ENCODE assay signal across 7 mouse cellular contexts in genomic region chr2:125470553-125471295, GRCm38 (mm10). TPM values are rescaled to one million over a fixed set of nuclear protein-coding genes. Genes with fewer than 3 reads are reported as not detected.
DNase-seq lines count a peak whose midpoint lies in the region; ATAC-seq and TF ChIP-seq lines count a peak whose summit lies in the region.

No protein-coding gene starts in this region.

- no peak for TF ChIP-seq POLR2A in liver, adult 2 months (IDR thresholded peaks at IDR 0.05; ENCODE audit: extremely low read depth, insufficient read depth, low read length)

- 45% methylated on average over 8 of the region's 8 CpGs for WGBS in liver, adult 2 months
- 59% methylated on average over 8 of the region's 8 CpGs for WGBS in embryonic facial prominence, embryonic 11.5 days
- WGBS in heart, embryonic 12.5 days = 42% methylated on average over 8 of the region's 8 CpGs
- WGBS in limb, embryonic 15.5 days = 38% methylated on average over 8 of the region's 8 CpGs

- no peak for ATAC-seq in embryonic facial prominence, embryonic 11.5 days (replicated peaks; ENCODE audit: insufficient number of reproducible peaks, low FRiP score, low TSS enrichment, low read depth)
- ATAC-seq in heart, embryonic 12.5 days (ENCODE audit: insufficient number of reproducible peaks, low FRiP score) = peak; percentile 71
- ATAC-seq in limb, embryonic 15.5 days (ENCODE audit: insufficient number of reproducible peaks, low FRiP score, low TSS enrichment, low read depth) = no peak; the same call in 1 of the 2 replicates

- H3K27ac ChIP-seq in liver, adult 2 months (replicated peaks; ENCODE audit: insufficient read depth, low read depth, low read length) = peak overlapping the region; percentile 79
- H3K27ac ChIP-seq in embryonic facial prominence, embryonic 11.5 days (replicated peaks; ENCODE audit: low read depth, low read length) = no peak overlapping the region
- H3K27ac ChIP-seq in heart, embryonic 12.5 days (ENCODE audit: poor library complexity, severe bottlenecking) = peak overlapping the region; percentile 91
- peak overlapping the region; percentile 70 for H3K27ac ChIP-seq in limb, embryonic 15.5 days

- H3K4me3 ChIP-seq in liver, adult 2 months (ENCODE audit: insufficient read depth, low read depth, low read length) = no peak overlapping the region
- no peak overlapping the region for H3K4me3 ChIP-seq in embryonic facial prominence, embryonic 11.5 days (ENCODE audit: low read depth, low read length)
- H3K4me3 ChIP-seq in heart, embryonic 12.5 days = no peak overlapping the region
- no peak overlapping the region for H3K4me3 ChIP-seq in limb, embryonic 15.5 days

- DNase-seq in liver, adult 2 months (ENCODE audit: extremely low read depth, low read depth, low spot score) = peak; percentile 33
- no peak for DNase-seq in liver
- peak; percentile 53 for DNase-seq in embryonic facial prominence, embryonic 11.5 days (ENCODE audit: low spot score)
- no peak for DNase-seq in spleen, postnatal 36 days (ENCODE audit: low spot score in 2 of 2)
- no peak for DNase-seq in testis, postnatal 10 days (ENCODE audit: low spot score)

- no peak overlapping the region for H3K4me2 ChIP-seq in embryonic facial prominence, embryonic 11.5 days (ENCODE audit: low read depth, low read length)
- H3K4me2 ChIP-seq in heart, embryonic 12.5 days = no peak overlapping the region
- no peak overlapping the region for H3K4me2 ChIP-seq in limb, embryonic 15.5 days

- no peak for TF ChIP-seq CTCF in liver, adult 2 months (IDR thresholded peaks at IDR 0.05; ENCODE audit: low read depth, low read length)

- no peak overlapping the region for H3K9ac ChIP-seq in liver, adult 2 months (ENCODE audit: low read depth, low read length)
- H3K9ac ChIP-seq in embryonic facial prominence, embryonic 11.5 days (replicated peaks; ENCODE audit: low read length) = no peak overlapping the region
- no peak overlapping the region for H3K9ac ChIP-seq in heart, embryonic 12.5 days
- H3K9ac ChIP-seq in limb, embryonic 15.5 days = no peak overlapping the region

- H3K36me3 ChIP-seq in liver, adult 2 months (ENCODE audit: control insufficient read depth, insufficient read depth, low read length) = no peaks in the 10 kb centered on the region
- no peaks in the 10 kb centered on the region; the same call in 1 of the 2 replicates for H3K36me3 ChIP-seq in embryonic facial prominence, embryonic 11.5 days (replicated peaks; ENCODE audit: control insufficient read depth, insufficient read depth, low read depth, low read length)
- H3K36me3 ChIP-seq in heart, embryonic 12.5 days = peaks cover 35% of the 10 kb centered on the region
- H3K36me3 ChIP-seq in limb, embryonic 15.5 days = peaks cover 38% of the 10 kb centered on the region

- no peaks in the 10 kb centered on the region for H3K9me3 ChIP-seq in embryonic facial prominence, embryonic 11.5 days (replicated peaks; ENCODE audit: control insufficient read depth, low read length)
- no peaks in the 10 kb centered on the region for H3K9me3 ChIP-seq in heart, embryonic 12.5 days (replicated peaks)
- no peaks in the 10 kb centered on the region for H3K9me3 ChIP-seq in limb, embryonic 15.5 days

- H3K4me1 ChIP-seq in liver, adult 2 months (ENCODE audit: control insufficient read depth, insufficient read depth, low read length) = no peaks in the 10 kb centered on the region; the same call in 1 of the 2 replicates
- no peaks in the 10 kb centered on the region for H3K4me1 ChIP-seq in embryonic facial prominence, embryonic 11.5 days (ENCODE audit: control insufficient read depth, insufficient read depth, low read length)
- H3K4me1 ChIP-seq in heart, embryonic 12.5 days (replicated peaks) = peaks cover 54% of the 10 kb centered on the region
- peaks cover 7% of the 10 kb centered on the region; the same call in 1 of the 2 replicates for H3K4me1 ChIP-seq in limb, embryonic 15.5 days

- H3K79me2 ChIP-seq in liver, adult 2 months (ENCODE audit: control insufficient read depth, insufficient read depth, low read length) = no peaks in the 10 kb centered on the region

- no peaks in the 10 kb centered on the region for H3K27me3 ChIP-seq in liver, adult 2 months (ENCODE audit: control insufficient read depth, insufficient read depth, low read length)
- no peaks in the 10 kb centered on the region for H3K27me3 ChIP-seq in embryonic facial prominence, embryonic 11.5 days (ENCODE audit: control insufficient read depth, insufficient read depth, low read length)
- H3K27me3 ChIP-seq in heart, embryonic 12.5 days (replicated peaks) = no peaks in the 10 kb centered on the region
- H3K27me3 ChIP-seq in limb, embryonic 15.5 days = no peaks in the 10 kb centered on the region

RNA-seq across cellular contexts. Expression of gene Gm9913, which starts 34.2 kb away (rescaled TPM):
- not detected in 2 replicates for total RNA-seq in liver, adult 2 months (2014; rRNA removed)
- not detected in 2 replicates for polyA plus RNA-seq in liver, adult 2 months (2012; rRNA removed)
- 0.13 and 0.29 TPM in 2 replicates for polyA plus RNA-seq in embryonic facial prominence, embryonic 11.5 days (2014; fragmentation: Nextera tagmentation; extraction: Ambion mirVana)
- polyA plus RNA-seq in heart, embryonic 12.5 days (2016; fragmentation: Nextera tagmentation; extraction: Ambion mirVana) = 0.57 and 0.70 TPM in 2 replicates
- polyA plus RNA-seq in limb, embryonic 15.5 days (2015; fragmentation: Nextera tagmentation; extraction: Ambion mirVana) = 0.33 and 0.35 TPM in 2 replicates

RNA-seq across cellular contexts. Expression of gene Fbn1, which starts 37.1 kb away (rescaled TPM):
- total RNA-seq in liver, adult 2 months (2014; rRNA removed) = 2.6 and 3.6 TPM in 2 replicates
- 0.56 and 0.84 TPM in 2 replicates for polyA plus RNA-seq in liver, adult 2 months (2012; rRNA removed)
- 14.1 and 15.2 TPM in 2 replicates for polyA plus RNA-seq in embryonic facial prominence, embryonic 11.5 days (2014; fragmentation: Nextera tagmentation; extraction: Ambion mirVana)
- 38.8 and 44.1 TPM in 2 replicates for polyA plus RNA-seq in heart, embryonic 12.5 days (2016; fragmentation: Nextera tagmentation; extraction: Ambion mirVana)
- polyA plus RNA-seq in limb, embryonic 15.5 days (2015; fragmentation: Nextera tagmentation; extraction: Ambion mirVana) = 30.3 and 31.2 TPM in 2 replicates

Comparison
In these comparisons a context has a peak if more than half of its experiments do, and no peak if none do; other contexts are left out.
1. DNase-seq: peak in liver, adult 2 months (single experiment) and embryonic facial prominence, embryonic 11.5 days (single experiment); none in liver (single experiment), spleen, postnatal 36 days (0 of 2) and testis, postnatal 10 days (single experiment).